Comparison of ENCODE assay signal across 22 mouse cellular contexts in the genomic region with DNA sequence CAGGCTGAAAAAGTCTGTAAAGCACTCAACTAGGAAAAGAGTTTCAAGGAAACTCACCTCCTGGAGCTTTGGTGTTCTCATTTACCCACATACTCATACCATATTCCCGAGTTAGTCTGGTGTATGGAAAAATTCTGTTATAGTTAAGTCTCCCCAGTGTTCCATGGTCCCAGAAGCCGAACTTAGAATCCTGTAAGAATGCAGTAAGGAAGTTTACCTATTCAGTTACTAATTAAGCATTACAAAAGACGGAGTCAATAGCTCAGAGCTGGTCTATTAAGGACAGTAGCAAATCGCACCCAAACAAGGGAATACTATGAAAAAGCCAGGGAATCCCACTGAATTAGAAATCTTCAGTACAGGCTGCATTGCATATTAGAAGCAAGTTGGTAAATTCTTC.
A peak's percentile ranks its signal among the peaks of the same experiment; 100 is the strongest.
DNase-seq lines count a peak whose midpoint lies in the region; ATAC-seq and TF ChIP-seq lines count a peak whose summit lies in the region.
"Had no signal": no experiment of that assay in that cellular context is flagged by ENCODE, and none has a peak within 500 bp of the region (broad histone marks: within the 10 kb centered on the region; RNA-seq: fewer than 3 reads in every experiment).

No protein-coding gene starts in this region.

- WGBS in kidney, embryonic 14.5 days: 36% methylated on average over 4 of the region's 4 CpGs
- WGBS in intestine, postnatal 0 days: 33% methylated on average over 4 of the region's 4 CpGs

- no peak for ATAC-seq in kidney, embryonic 14.5 days (ENCODE audit: low FRiP score, low TSS enrichment)
- no peak for ATAC-seq in intestine, postnatal 0 days
- ATAC-seq: forebrain, embryonic 16.5 days had no signal

- no peak overlapping the region for H3K27ac ChIP-seq in kidney, embryonic 14.5 days (ENCODE audit: low read depth, low read length)
- peak overlapping the region; percentile 22; the same call in 1 of the 2 replicates for H3K27ac ChIP-seq in ES-E14 (ENCODE audit: insufficient read depth, low read depth, low read length, poor library complexity, severe bottlenecking)
- no peak overlapping the region for H3K27ac ChIP-seq in intestine, postnatal 0 days (ENCODE audit: low read depth, low read length)
- H3K27ac ChIP-seq: embryonic facial prominence, embryonic 12.5 days; forebrain, embryonic 12.5 days; heart, embryonic 10.5 days; hindbrain, embryonic 10.5 days; hindbrain, embryonic 14.5 days had no signal

- no peaks in the 10 kb centered on the region for H3K9me3 ChIP-seq in kidney, embryonic 14.5 days (ENCODE audit: control insufficient read depth, low read length)
- H3K9me3 ChIP-seq in E14TG2a.4 (ENCODE audit: low read length): no peaks in the 10 kb centered on the region
- H3K9me3 ChIP-seq in ES-E14 (ENCODE audit: control insufficient read depth, insufficient read depth, low read depth, low read length): no peaks in the 10 kb centered on the region
- H3K9me3 ChIP-seq in intestine, postnatal 0 days (ENCODE audit: control insufficient read depth): no peaks in the 10 kb centered on the region
- H3K9me3 ChIP-seq: embryonic facial prominence, embryonic 12.5 days; forebrain, embryonic 12.5 days; heart, embryonic 10.5 days; hindbrain, embryonic 10.5 days had no signal

- H3K36me3 ChIP-seq in kidney, embryonic 14.5 days (ENCODE audit: control insufficient read depth, insufficient read depth, low read length): no peaks in the 10 kb centered on the region
- H3K36me3 ChIP-seq in E14TG2a.4 (ENCODE audit: insufficient read depth, low read length): no peaks in the 10 kb centered on the region
- no peaks in the 10 kb centered on the region for H3K36me3 ChIP-seq in ES-E14 (ENCODE audit: control insufficient read depth, insufficient read depth, low read length, poor library complexity, severe bottlenecking)
- H3K36me3 ChIP-seq in intestine, postnatal 0 days (ENCODE audit: control insufficient read depth, insufficient read depth): no peaks in the 10 kb centered on the region
- H3K36me3 ChIP-seq: embryonic facial prominence, embryonic 12.5 days; forebrain, embryonic 12.5 days; heart, embryonic 10.5 days; hindbrain, embryonic 10.5 days had no signal

- TF ChIP-seq CTCF in E14TG2a.4 (conservative IDR thresholded peaks at IDR 0.05; ENCODE audit: low read length): no peak
- TF ChIP-seq CTCF in intestine, postnatal 0 days (IDR thresholded peaks at IDR 0.05; ENCODE audit: low read depth): no peak

- no peak overlapping the region for H3K4me3 ChIP-seq in kidney, embryonic 14.5 days (ENCODE audit: low read length)
- H3K4me3 ChIP-seq in E14TG2a.4 (replicated peaks; ENCODE audit: low read length) (peak overlapping the region; percentile 17; the same call in 1 of the 2 replicates), ES-E14 (ENCODE audit: insufficient read depth in 1 of 2, low read depth in 1 of 2, low read length in 2 of 2, poor library complexity in 1 of 2, severe bottlenecking in 1 of 2) (no peak overlapping the region)
- H3K4me3 ChIP-seq in intestine, postnatal 0 days (ENCODE audit: low read depth, low read length): no peak overlapping the region
- H3K4me3 ChIP-seq: embryonic facial prominence, embryonic 12.5 days; forebrain, embryonic 12.5 days; heart, embryonic 10.5 days; hindbrain, embryonic 10.5 days had no signal

- H3K4me2 ChIP-seq in kidney, embryonic 14.5 days (replicated peaks; ENCODE audit: low read depth, low read length): no peak overlapping the region
- H3K4me2 ChIP-seq in intestine, postnatal 0 days (replicated peaks; ENCODE audit: low read depth): peak overlapping the region; percentile 37
- H3K4me2 ChIP-seq: embryonic facial prominence, embryonic 12.5 days; forebrain, embryonic 12.5 days; hindbrain, embryonic 14.5 days had no signal

- H3K9ac ChIP-seq in kidney, embryonic 14.5 days (ENCODE audit: low read depth, low read length): no peak overlapping the region
- no peak overlapping the region for H3K9ac ChIP-seq in ES-E14 (ENCODE audit: insufficient read depth, low read depth, low read length, poor library complexity, severe bottlenecking)
- no peak overlapping the region for H3K9ac ChIP-seq in intestine, postnatal 0 days (ENCODE audit: low read depth, low read length)
- H3K9ac ChIP-seq: embryonic facial prominence, embryonic 12.5 days; forebrain, embryonic 12.5 days; hindbrain, embryonic 14.5 days had no signal

- no peaks in the 10 kb centered on the region for H3K27me3 ChIP-seq in kidney, embryonic 14.5 days (ENCODE audit: control insufficient read depth, insufficient read depth, low read length)
- no peaks in the 10 kb centered on the region for H3K27me3 ChIP-seq in E14TG2a.4 (ENCODE audit: insufficient read depth, low read length)
- H3K27me3 ChIP-seq in intestine, postnatal 0 days (replicated peaks; ENCODE audit: control insufficient read depth, insufficient read depth, low read length): no peaks in the 10 kb centered on the region
- H3K27me3 ChIP-seq: embryonic facial prominence, embryonic 12.5 days; forebrain, embryonic 12.5 days had no signal

- in situ Hi-C loops in ES-E14 (cut with MboI; ENCODE audit: low sequenced_read_pairs in 2 of 2, unreplicated experiment in 2 of 2): no loop called here

- DNase-seq in kidney, adult 9 months: peak; percentile 0
- no peak for DNase-seq in ES-E14 (ENCODE audit: low read depth, low spot score)
- no peak for DNase-seq in layer of hippocampus, adult 8-10 months (ENCODE audit: low spot score in 2 of 2)
- no peak for DNase-seq in right cerebral cortex, postnatal 4 days
- DNase-seq: adrenal gland, adult 8-10 months; adrenal gland, postnatal 36 days; cerebellum, adult 11 months; cerebellum, adult 8-10 months; cerebellum, postnatal 14 days; embryo, embryonic 11 days; gastrocnemius, postnatal 10 days; heart, adult 18-20 months; heart, postnatal 10 days had no signal

- no peaks in the 10 kb centered on the region for H3K4me1 ChIP-seq in kidney, embryonic 14.5 days (ENCODE audit: control insufficient read depth, insufficient read depth, low read length)
- H3K4me1 ChIP-seq in E14TG2a.4 (replicated peaks; ENCODE audit: low read depth, low read length) (peaks cover 22% of the 10 kb centered on the region), ES-E14 (ENCODE audit: control insufficient read depth in 2 of 2, insufficient read depth in 2 of 2, low read length in 2 of 2, poor library complexity in 1 of 2) (peaks cover 2 to 5% of the 10 kb centered on the region in 2 experiments; a peak in 3 of 4 replicates)
- H3K4me1 ChIP-seq in intestine, postnatal 0 days (replicated peaks; ENCODE audit: control insufficient read depth, insufficient read depth, low read length): no peaks in the 10 kb centered on the region
- H3K4me1 ChIP-seq: embryonic facial prominence, embryonic 12.5 days; forebrain, embryonic 12.5 days; hindbrain, embryonic 10.5 days had no signal

TF ChIP-seq in ES-E14, 5 proteins besides CTCF, POLR2A, EP300 and RAD21:
- TF ChIP-seq ZNF384 (IDR thresholded peaks at IDR 0.05; ENCODE audit: low read depth, low read length): no peak
- no peak for TF ChIP-seq ZC3H11A (IDR thresholded peaks at IDR 0.05; ENCODE audit: borderline replicate concordance, low read depth, low read length)
- no peak for TF ChIP-seq HCFC1 (IDR thresholded peaks at IDR 0.05; ENCODE audit: borderline replicate concordance, insufficient read depth, low read length)
- no peak for TF ChIP-seq CHD2 (IDR thresholded peaks at IDR 0.05; ENCODE audit: low read depth, low read length)
- no peak for TF ChIP-seq MAFK (IDR thresholded peaks at IDR 0.05; ENCODE audit: insufficient read depth, low read depth, low read length)
